Mouse (Mus musculus): ENCODE measurements around the gene Traf3ip1.

Traf3ip1 gene

GRCm38 (mm10) chr1:91533961-91534723 lies 39.7 kb downstream of the Traf3ip1 start:
- DNase-seq (ENCODE audit: low spot score), result no peak

- no peak for DNase-seq (ENCODE audit: low spot score)
Measured at GRCm38 (mm10) chr1:91537786-91538569, 43.5 kb downstream of the Traf3ip1 start.

GRCm38 (mm10) chr1:91538570-91538929 lies 44.1 kb downstream of the Traf3ip1 start:
- DNase-seq (ENCODE audit: low spot score), result no peak

- DNase-seq (ENCODE audit: low spot score), result no peak
Measured at GRCm38 (mm10) chr1:91539246-91539645, 44.8 kb downstream of the Traf3ip1 start.

- no peak for DNase-seq (ENCODE audit: low spot score)
Measured at GRCm38 (mm10) chr1:91539704-91540270, 45.3 kb downstream of the Traf3ip1 start.

GRCm38 (mm10) chr1:91540271-91540826 lies 45.9 kb downstream of the Traf3ip1 start, which contains the start of gene Asb1:
TSS of gene Asb1 (plus strand) at chr1:91540544.
- peak; percentile 95 for DNase-seq (ENCODE audit: low spot score)

GRCm38 (mm10) chr1:91541042-91541592 lies 46.7 kb downstream of the Traf3ip1 start:
- no peak for DNase-seq (ENCODE audit: low spot score)

GRCm38 (mm10) chr1:91543974-91544373 lies 49.5 kb downstream of the Traf3ip1 start:
- no peak for DNase-seq (ENCODE audit: low spot score)

- DNase-seq (ENCODE audit: low spot score), result no peak
Measured at GRCm38 (mm10) chr1:91545226-91545625, 50.8 kb downstream of the Traf3ip1 start.

GRCm38 (mm10) chr1:91547567-91547966 lies 53.1 kb downstream of the Traf3ip1 start:
- no peak for DNase-seq (ENCODE audit: low spot score)

- no peak for DNase-seq (ENCODE audit: low spot score)
Measured at GRCm38 (mm10) chr1:91549073-91549472, 54.6 kb downstream of the Traf3ip1 start.

GRCm38 (mm10) chr1:91557099-91557498 lies 62.7 kb downstream of the Traf3ip1 start:
- no peak for DNase-seq (ENCODE audit: low spot score)

GRCm38 (mm10) chr1:91561226-91561625 lies 66.8 kb downstream of the Traf3ip1 start:
- DNase-seq (ENCODE audit: low spot score), result no peak

- DNase-seq (ENCODE audit: low spot score), result no peak
Measured at GRCm38 (mm10) chr1:91562977-91563590, 68.6 kb downstream of the Traf3ip1 start.

GRCm38 (mm10) chr1:91564004-91564403 lies 69.6 kb downstream of the Traf3ip1 start:
- DNase-seq (ENCODE audit: low spot score), result no peak

- no peak for DNase-seq (ENCODE audit: low spot score)
Measured at GRCm38 (mm10) chr1:91564598-91564997, 70.2 kb downstream of the Traf3ip1 start.

- no peak for DNase-seq (ENCODE audit: low spot score)
Measured at GRCm38 (mm10) chr1:91567269-91567668, 72.8 kb downstream of the Traf3ip1 start.

GRCm38 (mm10) chr1:91572458-91572857 lies 78.0 kb downstream of the Traf3ip1 start:
- DNase-seq (ENCODE audit: low spot score), result no peak

GRCm38 (mm10) chr1:91574208-91574607 lies 79.8 kb downstream of the Traf3ip1 start:
- DNase-seq (ENCODE audit: low spot score), result no peak

GRCm38 (mm10) chr1:91577883-91578517 lies 83.6 kb downstream of the Traf3ip1 start:
- no peak for DNase-seq (ENCODE audit: low spot score)

All from ovary, adult 18-20 months (tissue).